Mouse (Mus musculus): ENCODE measurements at regions not wholly inside any gene's neighbourhood (a gene's known extent, or its start where the extent isn't known, plus 50 kb on each side); places are given as distances from the start of the nearest gene placed in this dataset.
"Not testable (repeated sequence)": the region's sequence is repeated elsewhere in the genome, so short reads cannot be mapped to it uniquely, and the experiment has no call there.

DNA sequence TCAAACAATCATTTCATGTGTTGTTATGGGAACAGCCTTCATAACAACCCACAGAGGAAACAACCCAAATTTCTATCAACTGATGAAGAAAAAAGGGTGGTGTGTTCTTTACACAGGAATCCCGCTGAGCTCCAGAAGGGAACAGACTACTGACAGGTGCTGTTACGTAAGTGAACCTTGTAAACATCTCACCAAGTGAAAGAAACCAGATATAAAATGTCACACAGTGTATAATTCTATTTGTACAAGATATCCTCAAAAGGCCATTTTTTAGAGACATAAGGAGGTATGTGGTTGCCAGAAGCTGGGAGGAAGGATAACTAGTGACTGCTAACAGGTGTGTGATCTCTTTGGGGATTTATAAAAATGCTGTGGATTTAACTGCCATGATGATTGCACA is 119.9 kb downstream of the Plod2 start:
- DNase-seq (ENCODE audit: low spot score) = no peak

DNA sequence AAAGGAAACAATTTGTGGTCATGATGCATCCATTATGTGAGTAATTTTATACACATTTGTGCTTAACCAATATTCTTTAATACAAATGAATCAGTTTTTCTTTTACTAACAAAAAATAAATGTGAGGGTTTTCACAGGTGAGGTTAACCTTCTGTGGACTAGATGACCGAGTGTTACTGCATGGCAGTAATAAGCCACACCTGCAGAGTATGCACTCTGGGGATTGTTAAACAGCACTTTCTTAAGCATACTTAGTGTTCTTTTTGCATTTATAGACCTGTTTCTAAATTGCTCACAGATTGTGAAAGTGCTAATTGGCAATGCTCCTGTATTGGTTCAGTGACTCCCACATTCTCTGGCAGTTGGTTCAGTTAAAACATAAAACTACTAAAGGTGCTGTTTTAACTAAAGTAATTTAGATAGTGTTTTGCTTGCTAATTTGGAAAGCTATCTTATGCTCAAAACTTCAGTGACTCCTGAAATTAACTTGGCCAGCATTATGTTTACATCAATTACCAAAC is 125.4 kb downstream of the Plod2 start:
- no peak for DNase-seq (ENCODE audit: low spot score)

DNA sequence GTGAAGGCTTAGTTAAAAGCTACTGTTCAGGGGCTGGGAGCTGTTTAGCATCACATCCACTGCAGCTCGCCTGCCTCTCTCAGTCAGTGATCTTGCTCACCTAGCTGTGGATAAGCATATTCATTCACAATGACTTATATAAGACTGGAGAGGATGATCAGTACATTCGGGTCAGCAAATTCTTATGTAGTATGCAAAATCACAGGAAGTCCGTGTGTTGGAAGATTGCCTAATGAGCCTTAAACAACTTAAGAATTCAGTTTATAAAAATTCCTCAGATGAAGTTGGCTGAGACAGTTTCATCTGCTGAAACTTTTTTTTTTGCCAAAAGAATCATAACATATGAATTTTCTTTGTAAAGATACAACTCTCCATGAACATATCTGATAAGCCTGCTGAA is 129.9 kb downstream of the Plod2 start:
- DNase-seq (ENCODE audit: low spot score) = no peak

DNA sequence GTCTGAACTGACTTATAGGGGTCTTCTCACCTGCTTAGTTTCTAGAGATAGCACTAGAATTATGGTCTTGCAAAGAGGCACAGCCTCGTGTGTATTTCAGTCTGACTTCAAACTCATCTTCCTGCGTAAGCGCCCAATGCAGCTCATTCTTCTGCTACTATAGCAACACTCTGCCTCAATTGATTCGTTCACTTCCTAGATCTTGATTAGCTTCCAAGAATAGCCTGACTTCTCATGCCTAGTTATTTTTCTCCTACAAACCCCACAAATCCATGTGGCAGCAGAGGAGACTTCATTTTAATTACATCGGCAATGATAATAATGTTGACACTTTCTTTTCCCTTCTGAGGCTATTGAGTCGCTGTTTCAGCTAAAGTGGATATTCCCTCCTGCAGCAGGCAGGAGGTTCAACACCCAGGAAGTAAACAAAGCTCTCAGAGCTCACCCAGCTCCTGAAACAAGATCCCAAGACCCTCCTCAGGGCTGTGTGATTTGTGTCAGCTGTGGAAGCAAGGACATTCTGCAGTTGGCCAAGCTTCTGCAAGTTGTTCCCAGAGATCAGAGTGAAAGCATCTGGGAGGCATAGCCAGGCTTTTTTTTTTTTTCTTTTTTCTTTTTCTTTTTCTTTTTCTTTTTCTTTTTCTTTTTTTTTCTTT is 152.5 kb downstream of the Plod2 start:
- no peak for DNase-seq (ENCODE audit: low spot score)

DNA sequence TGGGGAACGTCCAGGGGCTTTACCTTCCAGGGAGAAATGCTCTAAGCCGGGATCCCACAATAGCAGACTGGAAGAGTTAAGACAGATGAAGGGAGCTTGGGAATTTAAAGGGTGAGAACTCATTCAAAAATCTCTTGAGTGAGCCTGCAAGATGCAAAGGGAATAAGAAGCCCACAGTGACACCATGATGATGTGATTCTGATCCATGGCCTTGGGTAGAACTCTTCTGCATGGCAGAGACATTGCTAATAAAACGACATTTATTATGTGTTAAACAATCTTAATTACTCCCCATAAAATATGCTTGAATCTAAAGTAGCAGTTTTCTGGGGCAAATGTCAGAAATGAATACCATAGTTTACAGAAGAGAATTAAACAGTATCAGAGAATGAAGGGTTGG is 155.9 kb downstream of the Plod2 start:
- no peak for DNase-seq (ENCODE audit: low spot score)

DNA sequence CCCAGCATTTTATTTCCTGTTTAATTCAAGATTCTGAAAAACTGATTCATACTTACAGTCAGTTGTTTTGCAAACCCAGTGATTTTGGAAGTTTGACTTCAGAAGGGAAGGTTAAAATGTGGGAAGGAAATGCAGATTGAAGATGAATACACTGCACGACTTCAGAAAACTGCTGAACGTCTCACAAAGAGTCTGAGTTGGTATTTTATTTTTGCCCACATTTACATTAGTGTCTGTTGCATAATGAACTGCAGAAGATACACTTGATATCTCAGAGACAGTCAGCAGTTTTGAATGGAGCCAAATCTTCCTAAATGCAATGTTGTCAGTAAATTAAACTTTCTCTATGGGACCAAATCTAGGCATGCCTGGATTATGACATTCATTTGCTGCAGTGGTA is 162.7 kb downstream of the Plod2 start:
- DNase-seq (ENCODE audit: low spot score) = no peak

DNA sequence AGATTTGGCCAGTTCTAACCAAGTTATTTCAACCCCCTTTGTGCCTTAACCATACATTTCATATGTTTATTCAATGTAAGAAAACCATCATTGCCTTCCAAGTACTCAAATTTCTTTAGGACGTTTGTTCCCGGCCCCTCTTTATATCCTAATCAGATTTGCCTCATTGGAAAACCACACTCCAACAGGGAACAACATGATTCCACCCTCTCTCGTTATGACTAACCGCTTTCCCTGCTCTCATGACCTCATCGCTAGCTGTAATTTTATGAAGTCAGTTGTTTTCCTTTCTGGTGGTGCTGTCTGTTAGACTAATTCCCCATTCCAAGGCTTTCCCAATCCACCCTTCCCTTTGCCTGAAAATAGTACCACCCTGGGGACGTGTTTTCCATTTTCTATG is 165.0 kb downstream of the Plod2 start:
- no peak for DNase-seq (ENCODE audit: low spot score)

DNA sequence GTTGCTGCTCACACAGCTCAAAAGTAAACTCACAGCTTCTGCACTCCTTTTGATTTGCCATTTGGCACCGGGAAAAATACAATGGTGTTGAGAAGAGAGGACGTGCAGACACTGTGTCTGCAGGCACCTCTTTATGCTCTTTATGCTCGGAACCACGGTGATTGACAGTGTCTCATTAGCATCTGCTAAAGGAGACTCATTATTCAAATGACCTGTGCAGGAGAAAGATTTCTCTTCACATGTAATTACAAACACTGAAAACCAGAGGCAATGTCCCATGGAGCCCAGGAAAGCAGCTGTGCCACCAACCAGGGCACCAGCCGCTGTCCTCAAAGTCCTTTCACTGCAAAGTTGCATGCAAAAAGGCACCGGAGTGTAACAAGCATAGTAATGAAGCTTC is 175.2 kb downstream of the Plod2 start:
- DNase-seq (ENCODE audit: low spot score) = no peak

DNA sequence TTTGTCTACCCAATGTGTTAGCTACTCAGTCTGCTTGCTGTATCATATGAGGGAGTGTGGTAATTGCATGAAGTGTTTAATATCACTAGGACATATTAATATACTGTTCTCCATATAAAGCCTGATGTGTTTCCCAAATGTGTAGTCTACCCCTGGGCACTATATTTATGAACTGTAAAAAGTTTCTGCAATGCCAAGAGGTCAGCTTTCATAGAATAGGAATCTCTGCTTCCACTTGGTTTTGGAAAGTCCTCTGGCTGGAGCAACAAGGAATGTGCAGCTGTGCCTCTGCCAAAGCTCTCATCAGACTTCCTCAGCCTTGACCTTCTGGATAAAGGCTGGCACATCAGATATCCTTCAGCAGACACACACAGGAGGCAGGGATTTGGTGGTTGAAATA is 176.3 kb downstream of the Plod2 start:
- DNase-seq (ENCODE audit: low spot score) = no peak

DNA sequence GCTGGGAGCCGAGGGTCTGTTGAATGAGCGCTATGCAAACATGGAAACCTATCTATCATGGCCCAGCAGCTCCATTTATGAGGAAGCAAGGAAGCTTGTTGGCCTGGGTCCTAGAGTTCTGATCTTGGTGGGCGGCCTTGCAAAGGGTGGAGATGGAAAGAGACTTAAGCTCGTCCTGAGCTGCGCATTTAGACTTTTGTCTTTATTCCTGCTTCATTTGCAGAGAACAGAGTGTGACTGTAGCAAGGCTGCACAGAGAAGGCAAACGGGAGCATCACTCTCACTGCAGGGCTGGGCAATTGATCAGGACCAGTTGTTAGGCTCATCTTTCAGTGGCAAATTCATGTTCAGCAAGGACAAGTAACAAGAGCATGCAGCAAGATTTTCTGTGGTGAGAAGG is 177.2 kb downstream of the Plod2 start:
- DNase-seq (ENCODE audit: low spot score) = no peak

DNA sequence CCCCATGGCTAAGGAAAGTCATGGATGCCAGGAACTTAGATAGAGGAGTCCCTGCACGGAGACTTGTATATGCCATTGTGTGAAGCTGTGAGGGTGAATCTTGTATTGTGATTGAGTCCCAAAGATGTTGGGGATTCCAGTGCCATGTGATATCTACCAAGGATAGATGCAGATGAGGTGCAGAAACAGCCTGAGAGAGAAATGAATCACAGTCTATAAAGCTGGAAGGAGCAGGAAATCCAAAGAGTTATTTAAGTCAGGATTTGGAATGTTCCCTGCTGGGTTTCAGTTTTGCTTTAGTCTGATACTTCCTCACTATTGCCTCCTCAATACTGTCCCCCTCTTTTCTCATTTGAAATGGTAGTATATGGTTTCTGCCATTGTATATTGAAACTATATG is 186.8 kb downstream of the Plod2 start:
- DNase-seq (ENCODE audit: low spot score) = no peak

DNA sequence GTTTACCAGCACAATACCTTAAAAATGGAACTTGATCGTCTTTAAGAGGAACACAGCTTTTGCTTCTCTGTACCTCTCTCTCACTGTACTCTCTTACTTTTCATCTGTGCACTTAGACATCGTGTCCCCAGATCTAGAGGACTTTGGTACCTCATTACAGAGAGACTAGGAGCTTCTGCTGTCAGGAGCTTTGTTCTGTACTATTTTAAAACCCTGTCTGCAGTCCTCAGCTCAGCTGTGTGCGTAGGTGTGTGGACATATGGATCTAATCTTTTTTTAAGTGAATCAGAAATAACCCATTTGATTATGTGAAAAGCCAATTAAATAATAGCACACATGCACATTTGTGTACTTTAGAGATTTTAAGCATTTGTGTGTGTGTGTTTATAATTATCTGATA is 189.4 kb downstream of the Plod2 start:
- DNase-seq (ENCODE audit: low spot score) = no peak

DNA sequence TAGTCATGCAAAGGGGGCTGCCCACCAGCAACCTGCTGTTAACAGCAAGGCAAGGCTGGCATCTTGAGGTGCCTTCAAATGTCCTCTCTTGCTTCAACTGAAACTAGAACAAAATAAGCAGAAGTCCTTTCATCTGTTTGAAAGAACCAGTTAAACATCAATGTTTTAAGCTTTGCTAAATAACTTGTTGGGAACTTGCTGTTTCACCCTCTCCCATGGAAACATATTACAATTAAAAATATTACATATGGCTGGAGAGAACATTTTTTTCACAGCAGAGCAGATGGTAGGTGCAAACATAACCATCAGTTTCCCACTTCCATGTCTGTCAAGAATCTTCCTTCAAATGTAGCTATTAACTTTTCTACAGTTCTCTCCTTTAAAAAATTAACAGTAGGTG is 225.5 kb downstream of the Plod2 start:
- DNase-seq (ENCODE audit: low spot score) = no peak

DNA sequence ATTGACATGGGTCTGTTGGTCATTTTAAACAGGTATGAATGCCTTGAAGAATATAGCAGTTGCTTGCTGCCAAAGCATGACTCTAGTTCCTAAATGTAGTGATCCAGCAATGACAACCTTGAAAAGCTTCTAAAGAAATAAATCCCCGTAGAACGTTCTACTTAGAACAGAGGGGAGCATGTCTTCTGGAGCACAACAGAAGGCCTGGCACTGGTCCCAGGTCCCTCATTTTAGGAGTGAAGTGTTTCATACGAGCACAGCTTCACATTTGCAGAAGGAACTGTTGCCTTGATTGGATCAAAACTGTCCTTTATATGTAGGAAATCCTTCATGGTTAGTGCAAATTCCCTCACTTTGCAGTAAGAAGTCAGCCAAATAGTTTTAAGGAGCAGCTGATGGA is 226.4 kb downstream of the Plod2 start:
- no peak for DNase-seq (ENCODE audit: low spot score)

DNA sequence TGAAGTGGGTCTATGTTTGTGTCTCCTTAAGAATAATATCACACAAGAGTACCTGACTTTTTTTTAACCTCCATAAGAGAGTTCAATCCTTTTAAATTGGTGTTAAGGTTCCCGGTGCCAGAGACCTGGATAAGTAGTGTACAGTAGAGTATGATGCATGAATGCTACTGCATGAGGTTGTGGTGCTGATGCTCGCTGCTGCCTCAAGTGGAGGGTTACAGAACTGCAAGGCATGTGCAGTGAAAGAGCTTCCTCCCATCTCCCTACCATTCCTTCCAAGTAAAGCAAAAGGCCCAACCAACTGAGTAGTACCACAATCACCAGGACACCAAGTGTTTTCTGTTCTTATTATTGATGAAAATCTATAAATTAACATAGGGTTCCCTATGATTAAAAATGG is 227.5 kb downstream of the Plod2 start:
- peak; percentile 3 for DNase-seq (ENCODE audit: low spot score)

DNA sequence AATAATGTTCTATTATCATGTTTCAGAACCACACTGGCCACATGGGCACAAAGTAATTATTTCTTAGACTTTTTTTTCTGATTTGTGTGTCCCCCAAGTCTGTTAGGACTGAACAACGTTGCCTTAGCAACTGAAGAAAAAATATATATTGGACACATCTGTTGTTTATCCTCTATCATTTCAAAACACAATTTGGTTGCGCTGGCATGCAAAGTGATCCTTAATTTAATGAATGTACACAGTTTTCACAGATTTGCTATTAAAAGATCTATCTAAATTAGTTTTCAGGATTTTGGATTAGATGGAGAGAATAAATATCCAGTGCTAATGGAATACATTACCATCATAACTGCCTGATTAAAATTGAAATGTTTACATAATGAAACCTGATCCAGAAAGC is 229.0 kb downstream of the Plod2 start:
- DNase-seq (ENCODE audit: low spot score) = no peak

DNA sequence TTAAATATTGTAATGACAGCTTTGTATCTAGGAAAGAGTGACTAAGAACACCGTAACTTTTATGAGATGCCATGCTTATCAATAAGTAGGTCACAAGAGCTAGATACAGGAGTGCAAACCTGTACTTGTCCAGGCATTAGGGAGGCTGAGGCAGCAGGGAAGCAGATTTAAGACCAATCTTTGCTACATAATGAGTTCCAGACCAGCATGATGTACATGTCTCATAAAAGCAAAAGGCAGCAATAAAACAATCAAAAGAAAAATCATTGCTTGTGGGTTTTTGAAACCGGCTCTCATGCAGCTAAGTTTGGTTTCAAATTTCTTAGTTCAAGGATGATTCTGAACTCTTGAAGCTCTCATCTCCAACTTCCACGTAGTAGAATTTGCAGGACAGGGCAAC is 229.7 kb downstream of the Plod2 start:
- DNase-seq (ENCODE audit: low spot score) = no peak

DNA sequence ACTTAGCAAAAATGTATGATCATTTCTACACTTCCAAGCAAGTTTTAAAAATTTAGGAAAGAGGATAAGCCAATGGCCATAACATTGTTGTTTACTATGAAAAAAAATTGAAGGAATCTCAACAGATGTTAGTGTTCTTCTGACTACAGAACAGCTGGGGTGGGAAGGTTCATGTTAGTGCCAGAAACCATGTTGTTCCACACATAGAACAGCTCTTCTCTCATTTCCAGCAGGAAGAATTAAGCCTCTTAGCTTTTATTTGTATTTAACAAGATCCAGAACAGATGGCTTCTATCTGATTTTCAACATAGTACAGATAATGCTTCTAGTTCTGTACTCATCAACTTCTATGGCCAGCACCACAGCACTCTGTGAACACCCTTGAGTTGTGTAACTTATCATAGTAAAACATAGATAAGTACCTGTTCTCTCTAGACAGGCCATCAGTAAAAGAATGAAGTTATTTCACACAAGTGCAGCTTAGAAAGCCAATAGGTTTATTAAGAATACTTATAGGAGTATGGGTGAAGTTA is 241.0 kb downstream of the Plod2 start:
- no peak for DNase-seq (ENCODE audit: low spot score)

DNA sequence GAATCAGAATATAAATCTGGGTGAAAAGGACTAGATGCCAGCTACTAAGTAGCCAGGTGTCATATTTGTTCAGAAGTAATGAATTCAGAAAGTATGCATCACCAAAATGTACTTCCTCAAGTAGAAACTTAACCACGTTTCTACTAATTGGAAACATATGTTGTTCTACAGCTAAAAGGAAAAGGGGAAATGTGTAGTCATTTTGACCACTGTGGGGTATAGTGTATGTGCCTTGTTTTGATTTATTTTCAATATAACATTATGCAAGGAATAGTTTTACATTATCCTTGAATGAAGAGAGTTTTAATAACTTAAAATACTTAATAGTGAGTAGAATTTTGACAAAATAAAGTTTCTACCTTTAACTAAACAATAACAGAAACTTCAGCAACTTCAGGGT is 257.7 kb downstream of the Plod2 start:
- DNase-seq (ENCODE audit: low spot score) = no peak

DNA sequence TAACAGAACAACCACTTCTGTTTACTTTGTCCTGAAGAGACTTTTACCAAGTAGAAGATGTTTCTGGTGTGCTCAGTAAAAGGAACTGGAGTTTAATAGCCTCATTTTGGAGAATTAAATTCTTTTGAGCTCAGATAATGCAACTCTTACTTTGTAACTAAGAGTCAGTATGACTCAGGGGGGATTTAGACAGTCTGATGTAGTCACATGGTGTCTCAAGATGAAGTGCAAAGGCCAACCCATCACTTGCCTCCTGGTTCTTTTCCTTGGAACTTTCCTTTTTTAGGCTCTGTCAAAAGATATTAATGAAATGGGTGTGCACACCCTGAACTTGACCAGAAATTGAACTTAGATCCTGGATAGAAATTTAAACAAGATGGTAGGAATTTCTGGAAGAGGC is 267.4 kb downstream of the Plod2 start:
- DNase-seq (ENCODE audit: low spot score) = no peak

DNA sequence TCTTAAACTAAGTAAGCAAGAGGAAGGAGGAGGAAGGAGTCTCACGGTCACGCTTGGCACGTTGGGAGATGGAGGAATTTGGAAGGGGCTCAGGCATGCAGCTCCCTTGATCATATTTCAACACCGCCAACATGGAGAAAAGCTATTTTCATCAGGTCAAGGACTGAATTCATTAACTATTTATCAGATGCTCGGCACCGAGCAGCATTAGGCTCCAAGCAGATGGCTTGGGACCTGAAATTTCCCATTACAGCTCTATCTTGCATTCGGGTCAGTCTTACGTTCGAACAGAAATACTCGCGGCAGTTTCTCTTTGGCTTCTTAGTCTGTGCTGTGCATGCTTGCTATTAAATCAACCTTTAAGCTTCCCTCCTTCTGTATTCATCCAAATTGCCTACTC is 278.7 kb downstream of the Plod2 start:
- DNase-seq (ENCODE audit: low spot score) = no peak

DNA sequence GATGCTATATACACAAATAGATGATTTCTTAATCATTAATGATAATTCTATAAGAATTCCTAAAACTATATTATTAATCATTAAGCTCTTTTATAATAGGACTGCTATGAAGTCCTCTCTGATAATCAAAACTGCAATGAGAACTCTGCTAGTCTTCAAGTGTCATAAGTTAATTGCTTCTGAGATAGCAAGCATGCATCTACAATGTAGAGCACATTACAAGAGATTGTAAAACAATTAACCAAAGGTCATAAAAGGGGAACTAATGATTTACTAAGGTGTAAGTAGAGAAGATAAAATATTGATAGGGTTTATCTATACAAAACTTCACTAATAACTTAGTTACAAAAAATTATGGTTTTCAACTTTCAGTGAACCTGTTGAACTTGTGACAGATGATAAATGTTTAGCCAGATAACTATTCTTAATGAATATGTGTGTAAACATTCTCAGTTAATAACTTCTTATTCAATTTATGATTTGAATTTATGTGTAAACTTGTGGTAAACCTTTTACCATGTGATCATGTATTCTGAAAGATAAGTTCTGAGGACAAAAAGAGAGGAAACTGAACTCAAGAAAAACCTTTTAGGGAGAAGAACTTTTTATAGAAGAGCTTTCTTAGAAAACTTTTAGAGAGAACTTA is 284.8 kb downstream of the Plod2 start:
- DNase-seq (ENCODE audit: low spot score) = no peak

DNA sequence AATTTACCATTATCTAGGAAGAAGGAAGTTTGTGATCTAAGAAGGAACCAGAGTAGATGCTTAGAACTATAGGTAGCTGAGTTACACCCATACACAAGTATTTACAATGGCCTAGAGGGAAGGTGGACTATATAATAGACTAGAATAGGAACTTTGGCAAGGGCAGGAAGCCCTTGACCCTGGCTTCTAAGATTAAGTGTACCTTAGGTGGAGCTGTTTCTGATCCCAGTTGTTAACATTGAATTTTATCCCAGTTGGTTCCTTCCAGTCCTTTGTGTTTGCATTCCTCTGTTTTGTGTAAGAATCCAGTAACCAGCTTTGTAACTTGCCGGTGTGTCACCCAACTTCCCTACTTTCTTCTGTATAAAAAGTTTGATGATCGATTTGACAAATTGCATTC is 294.1 kb downstream of the Plod2 start:
- not testable (repeated sequence) for DNase-seq (ENCODE audit: low spot score)
